Mouse (Mus musculus) MEL (cell line): ENCODE results near the gene Kcnab1.

Source experiments
- CTCF ChIP-seq, 3 experiments: IDR thresholded peaks in 2 of 3; conservative IDR thresholded peaks in 1 of 3; 2 replicates each; pipeline ENCODE4 v1.5.1; 2011 to 2012; ENCODE audit warnings: low read length in 3 of 3, low read depth in 2 of 3, mild to moderate bottlenecking in 2 of 3, improper control_type of control experiment in 1 of 3, inconsistent platforms in 1 of 3, mixed read lengths in 1 of 3, moderate library complexity in 1 of 3; ENCODE audit not compliant: control insufficient read depth in 1 of 3, insufficient read depth in 1 of 3, poor library complexity in 1 of 3, severe bottlenecking in 1 of 3
- EP300 ChIP-seq, 2 experiments: IDR thresholded peaks; 2 replicates each; pipeline ENCODE4 v1.6.1; 2011; ENCODE audit warnings: improper control_type of control experiment in 2 of 2, low read length in 2 of 2, low read depth in 1 of 2, mild to moderate bottlenecking in 1 of 2
- MAX ChIP-seq: IDR thresholded peaks from 2 replicates; pipeline ENCODE4 v1.6.1; 2011; ENCODE audit warnings: low read length, improper control_type of control experiment
- POLR2A ChIP-seq, 2 experiments: IDR thresholded peaks; 2 replicates each; pipeline ENCODE4 v1.6.1; 2011 to 2012; ENCODE audit warnings: low read length in 2 of 2, mild to moderate bottlenecking in 2 of 2, control low read depth in 1 of 2, improper control_type of control experiment in 1 of 2, low read depth in 1 of 2, moderate library complexity in 1 of 2; ENCODE audit not compliant: control insufficient read depth in 1 of 2, insufficient read depth in 1 of 2, poor library complexity in 1 of 2
- RAD21 ChIP-seq: IDR thresholded peaks from 2 replicates; pipeline ENCODE4 v1.6.1; 2011; ENCODE audit warnings: mild to moderate bottlenecking, low read depth, low read length, improper control_type of control experiment
- ZC3H11A ChIP-seq: IDR thresholded peaks from 2 replicates; pipeline ENCODE4 v1.6.1; 2012; ENCODE audit warnings: low read depth, mild to moderate bottlenecking, inconsistent platforms, low read length, improper control_type of control experiment

DNA sequence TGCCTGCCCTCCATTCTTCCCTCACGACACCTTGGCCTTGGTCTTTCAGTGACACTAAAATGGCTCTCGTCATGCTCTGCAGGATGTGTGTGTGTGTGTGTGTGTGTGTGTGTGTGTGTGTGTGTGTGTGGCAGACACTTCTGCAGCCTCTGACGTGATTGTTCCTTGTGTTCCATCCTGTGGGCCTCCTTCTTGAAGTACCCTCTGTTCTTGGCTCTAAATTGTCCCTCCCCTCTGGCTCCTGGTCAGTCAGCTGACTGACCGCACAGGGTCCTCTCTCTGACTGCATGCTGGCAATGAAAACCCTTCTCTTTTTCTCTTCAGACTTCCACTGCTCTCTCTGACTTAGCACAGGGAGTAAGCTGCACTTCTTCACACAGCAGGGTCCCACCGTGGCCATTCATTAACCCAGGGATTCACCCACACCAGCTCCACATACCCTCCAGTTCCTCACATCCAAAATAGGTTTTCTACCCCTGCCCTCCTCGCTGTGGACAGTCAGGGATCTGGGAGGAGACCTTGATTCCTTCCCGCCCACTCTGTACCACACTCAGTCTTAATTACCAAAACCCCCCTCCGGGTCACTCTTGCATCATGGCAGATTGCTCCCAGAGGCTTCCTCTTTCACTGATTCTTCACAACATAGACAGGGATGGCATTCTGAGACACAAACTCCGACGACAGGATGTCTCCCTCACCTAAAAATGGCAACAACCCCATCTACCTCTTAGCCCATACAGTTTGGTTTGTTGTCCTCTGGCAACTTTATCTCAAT, 244.3 kb downstream of the Kcnab1 start:
- TF ChIP-seq ZC3H11A = no peak
- TF ChIP-seq POLR2A (IDR thresholded peaks at IDR 0.05; ENCODE audit: control insufficient read depth in 1 of 2, insufficient read depth in 1 of 2, low read depth in 1 of 2, low read length in 2 of 2, poor library complexity in 1 of 2) = no peak
- TF ChIP-seq CTCF (IDR thresholded peaks at IDR 0.05 in 2 of 3, conservative IDR thresholded peaks at IDR 0.05 in 1 of 3; ENCODE audit: control insufficient read depth in 1 of 3, insufficient read depth in 1 of 3, low read depth in 2 of 3, low read length in 3 of 3, poor library complexity in 1 of 3, severe bottlenecking in 1 of 3) = no peak
- no peak for TF ChIP-seq EP300 (IDR thresholded peaks at IDR 0.05; ENCODE audit: low read depth in 1 of 2, low read length in 2 of 2)
- TF ChIP-seq RAD21 = no peak
- no peak for TF ChIP-seq MAX
